Mouse (Mus musculus): Measurements from ENCODE around the gene Glod5.
"Not testable (repeated sequence)": the region's sequence is repeated elsewhere in the genome, so short reads cannot be mapped to it uniquely, and the experiment has no call there.

The Glod5 gene

GRCm38 (mm10) chrX:8018286-8018685 is at the start of gene Glod5:
Gene Glod5, minus strand, starts transcription at chrX:8018492.
- no peak for DNase-seq (ENCODE audit: low read depth, low spot score)

- not testable (repeated sequence) for DNase-seq (ENCODE audit: low read depth, low spot score)
Measured at GRCm38 (mm10) chrX:8051044-8051781, 32.9 kb upstream of the Glod5 start.

GRCm38 (mm10) chrX:8033009-8033408 is 14.7 kb upstream of the Glod5 start:
- DNase-seq (ENCODE audit: low read depth, low spot score): no peak

GRCm38 (mm10) chrX:8026811-8027210 is 8.5 kb upstream of the Glod5 start:
- no peak for DNase-seq (ENCODE audit: low read depth, low spot score)

- DNase-seq (ENCODE audit: low read depth, low spot score): no peak
Measured at GRCm38 (mm10) chrX:8024795-8025194, 6.5 kb upstream of the Glod5 start.

GRCm38 (mm10) chrX:8020111-8020778 is 2.0 kb upstream of the Glod5 start:
- no peak for DNase-seq (ENCODE audit: low read depth, low spot score)

- peak; percentile 18 for DNase-seq (ENCODE audit: low read depth, low spot score)
Measured at GRCm38 (mm10) chrX:8017142-8017541, 1.1 kb downstream of the Glod5 start.

- not testable (repeated sequence) for DNase-seq (ENCODE audit: low read depth, low spot score)
Measured at GRCm38 (mm10) chrX:8015675-8016074, 2.6 kb downstream of the Glod5 start.

- DNase-seq (ENCODE audit: low read depth, low spot score): no peak
Measured at GRCm38 (mm10) chrX:8013569-8014314, 4.5 kb downstream of the Glod5 start.

- no peak for DNase-seq (ENCODE audit: low read depth, low spot score)
Measured at GRCm38 (mm10) chrX:8013157-8013556, 5.1 kb downstream of the Glod5 start.

GRCm38 (mm10) chrX:8009356-8009755 is 8.9 kb downstream of the Glod5 start:
- DNase-seq (ENCODE audit: low read depth, low spot score): not testable (repeated sequence)

GRCm38 (mm10) chrX:8008543-8008942 is 9.7 kb downstream of the Glod5 start:
- DNase-seq (ENCODE audit: low read depth, low spot score): no peak

- no peak for DNase-seq (ENCODE audit: low read depth, low spot score)
Measured at GRCm38 (mm10) chrX:8002971-8003370, 15.3 kb downstream of the Glod5 start.

GRCm38 (mm10) chrX:8002001-8002400 is 16.3 kb downstream of the Glod5 start:
- DNase-seq (ENCODE audit: low read depth, low spot score): no peak

- no peak for DNase-seq (ENCODE audit: low read depth, low spot score)
Measured at GRCm38 (mm10) chrX:8000546-8001192, 17.6 kb downstream of the Glod5 start.

GRCm38 (mm10) chrX:7993068-7993735 is 25.1 kb downstream of the Glod5 start:
- no peak for DNase-seq (ENCODE audit: low read depth, low spot score)

- DNase-seq (ENCODE audit: low read depth, low spot score): no peak
Measured at GRCm38 (mm10) chrX:7992379-7993067, 25.8 kb downstream of the Glod5 start.

GRCm38 (mm10) chrX:7981368-7981767 is 36.9 kb downstream of the Glod5 start:
- DNase-seq (ENCODE audit: low read depth, low spot score): no peak

- DNase-seq (ENCODE audit: low read depth, low spot score): no peak
Measured at GRCm38 (mm10) chrX:7977892-7978291, 40.4 kb downstream of the Glod5 start, which contains the start of gene Gata1. Gene Gata1, minus strand, starts transcription at chrX:7978071.

- DNase-seq (ENCODE audit: low read depth, low spot score): no peak
Measured at GRCm38 (mm10) chrX:7971292-7971691, 47.0 kb downstream of the Glod5 start.

- no peak for DNase-seq (ENCODE audit: low read depth, low spot score)
Measured at GRCm38 (mm10) chrX:7968899-7969298, 49.4 kb downstream of the Glod5 start.
